24 mouse cellular contexts compared by ENCODE assay signal in the genomic region with DNA sequence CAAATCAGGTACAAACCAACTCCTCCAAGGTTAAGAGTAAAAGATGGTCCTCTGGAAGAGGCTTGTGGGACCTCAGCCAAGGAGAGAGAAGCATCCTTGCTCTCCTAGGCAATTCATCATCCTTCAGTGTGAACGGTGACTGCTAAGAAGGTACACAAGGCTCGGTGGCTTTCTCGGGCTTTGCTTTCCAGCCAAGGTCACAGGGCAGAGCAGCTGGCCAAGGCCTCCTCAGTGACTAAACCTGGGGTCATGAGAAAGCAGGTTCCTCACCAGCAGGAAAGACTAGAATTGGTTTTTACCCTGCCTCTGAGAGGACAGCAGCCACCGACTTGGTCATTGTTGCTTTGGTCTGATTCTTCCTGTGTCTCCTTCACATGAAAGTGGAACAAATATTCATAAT.
A peak's percentile ranks its signal among the peaks of the same experiment; 100 is the strongest.
DNase-seq lines count a peak whose midpoint lies in the region; TF ChIP-seq lines count a peak whose summit lies in the region.
"Had no signal": no experiment of that assay in that cellular context is flagged by ENCODE, and none has a peak within 500 bp of the region (broad histone marks: within the 10 kb centered on the region; RNA-seq: fewer than 3 reads in every experiment).

No protein-coding gene starts in this region.

- intact Hi-C loops in gastrocnemius, adult 2 months (cut with DNase I) = no loop called here
- intact Hi-C loops in heart, postnatal 14 days (cut with DNase I) = no loop called here

- peaks cover 15% of the 10 kb centered on the region for H3K4me1 ChIP-seq in embryonic facial prominence, embryonic 10.5 days
- peaks cover 20% of the 10 kb centered on the region for H3K4me1 ChIP-seq in embryonic fibroblast, embryonic 13.5 days (ENCODE audit: control insufficient read depth, insufficient read depth, low read length)
- H3K4me1 ChIP-seq: forebrain, embryonic 12.5 days; hindbrain, embryonic 15.5 days; liver, embryonic 15.5 days; midbrain, embryonic 10.5 days; neural tube, embryonic 12.5 days had no signal

- no peaks in the 10 kb centered on the region for H3K36me3 ChIP-seq in embryonic facial prominence, embryonic 10.5 days (replicated peaks)
- H3K36me3 ChIP-seq: forebrain, embryonic 12.5 days; hindbrain, embryonic 15.5 days; kidney, embryonic 15.5 days; liver, embryonic 15.5 days; midbrain, embryonic 10.5 days; neural tube, embryonic 12.5 days had no signal

- no peaks in the 10 kb centered on the region for H3K27me3 ChIP-seq in embryonic facial prominence, embryonic 10.5 days (replicated peaks; ENCODE audit: low read depth, poor library complexity, severe bottlenecking)
- H3K27me3 ChIP-seq: forebrain, embryonic 12.5 days; hindbrain, embryonic 15.5 days; kidney, embryonic 15.5 days; liver, embryonic 15.5 days; neural tube, embryonic 12.5 days; Patski had no signal

- TF ChIP-seq CTCF in gastrocnemius, adult 2 months (IDR thresholded peaks at IDR 0.05) = no peak
- no peak for TF ChIP-seq CTCF in embryonic fibroblast, embryonic 13.5 days (IDR thresholded peaks at IDR 0.05; ENCODE audit: borderline replicate concordance, insufficient read depth, low read length)

- no peak for DNase-seq in gastrocnemius, adult 2 months
- no peak for DNase-seq in gastrocnemius, adult 8-10 months (ENCODE audit: low spot score in 2 of 2)
- peak; percentile 41 for DNase-seq in adrenal gland, postnatal 10 days
- DNase-seq in embryonic facial prominence, embryonic 10.5 days (ENCODE audit: low spot score) = no peak
- no peak for DNase-seq in heart, postnatal 14 days
- no peak for DNase-seq in layer of hippocampus, adult 9-11 months
- DNase-seq: cerebellum, adult 18-20 months; kidney, adult 18-20 months; kidney, postnatal 25 days; left cerebral cortex, postnatal 4 days; right cerebral cortex, postnatal 4 days; thymus, adult 18-20 months; thymus, postnatal 25 days had no signal

- H3K27ac ChIP-seq in gastrocnemius, adult 2 months = peak overlapping the region; percentile 53; the same call in 1 of the 2 replicates
- H3K27ac ChIP-seq in embryonic facial prominence, embryonic 10.5 days (replicated peaks) = peak overlapping the region; percentile 37
- peak overlapping the region; percentile 24; the same call in 1 of the 2 replicates for H3K27ac ChIP-seq in embryonic fibroblast, embryonic 13.5 days (ENCODE audit: insufficient read depth, low read length)
- H3K27ac ChIP-seq: forebrain, embryonic 12.5 days; hindbrain, embryonic 15.5 days; kidney, embryonic 15.5 days; layer of hippocampus, adult 2 months; liver, embryonic 15.5 days; midbrain, embryonic 10.5 days; neural tube, embryonic 12.5 days; stomach, postnatal 0 days had no signal

- no peaks in the 10 kb centered on the region for H3K9me3 ChIP-seq in embryonic facial prominence, embryonic 10.5 days
- H3K9me3 ChIP-seq: forebrain, embryonic 12.5 days; hindbrain, embryonic 15.5 days; kidney, embryonic 15.5 days; liver, embryonic 15.5 days; midbrain, embryonic 10.5 days; neural tube, embryonic 12.5 days had no signal

- no peak for TF ChIP-seq POLR2A in embryonic fibroblast, embryonic 13.5 days (IDR thresholded peaks at IDR 0.05; ENCODE audit: low read depth, low read length)

- 74% methylated on average over 4 of the region's 4 CpGs for WGBS in embryonic facial prominence, embryonic 10.5 days

- peak overlapping the region; percentile 24; the same call in 1 of the 2 replicates for H3K4me3 ChIP-seq in gastrocnemius, adult 2 months
- no peak overlapping the region for H3K4me3 ChIP-seq in embryonic facial prominence, embryonic 10.5 days
- H3K4me3 ChIP-seq in embryonic fibroblast, embryonic 13.5 days (ENCODE audit: insufficient read depth, low read length) = no peak overlapping the region
- H3K4me3 ChIP-seq: forebrain, embryonic 12.5 days; hindbrain, embryonic 15.5 days; kidney, embryonic 15.5 days; layer of hippocampus, adult 2 months; liver, embryonic 15.5 days; midbrain, embryonic 10.5 days; myocyte; neural tube, embryonic 12.5 days had no signal
